Mouse (Mus musculus) urinary bladder, adult 2 months (tissue): ENCODE results near the gene 6430571L13Rik. TPM values are rescaled to one million over a fixed set of nuclear protein-coding genes. Genes with fewer than 3 reads are reported as not detected.

Experiments
- DNase-seq: peaks from one replicate; pipeline ENCODE4 v3.0.0; 2022; ENCODE audit warnings: low spot score
- polyA plus RNA-seq: library from polyadenylated mRNA; depleted of rRNA; stranded (reverse); fragments of >200 nt; gene quantifications from 2 replicates; pipeline ENCODE4 v1.2.3, GENCODE M21; 2012

The 6430571L13Rik gene
- polyA plus RNA-seq, 1 experiment: 1.9 TPM

DNA sequence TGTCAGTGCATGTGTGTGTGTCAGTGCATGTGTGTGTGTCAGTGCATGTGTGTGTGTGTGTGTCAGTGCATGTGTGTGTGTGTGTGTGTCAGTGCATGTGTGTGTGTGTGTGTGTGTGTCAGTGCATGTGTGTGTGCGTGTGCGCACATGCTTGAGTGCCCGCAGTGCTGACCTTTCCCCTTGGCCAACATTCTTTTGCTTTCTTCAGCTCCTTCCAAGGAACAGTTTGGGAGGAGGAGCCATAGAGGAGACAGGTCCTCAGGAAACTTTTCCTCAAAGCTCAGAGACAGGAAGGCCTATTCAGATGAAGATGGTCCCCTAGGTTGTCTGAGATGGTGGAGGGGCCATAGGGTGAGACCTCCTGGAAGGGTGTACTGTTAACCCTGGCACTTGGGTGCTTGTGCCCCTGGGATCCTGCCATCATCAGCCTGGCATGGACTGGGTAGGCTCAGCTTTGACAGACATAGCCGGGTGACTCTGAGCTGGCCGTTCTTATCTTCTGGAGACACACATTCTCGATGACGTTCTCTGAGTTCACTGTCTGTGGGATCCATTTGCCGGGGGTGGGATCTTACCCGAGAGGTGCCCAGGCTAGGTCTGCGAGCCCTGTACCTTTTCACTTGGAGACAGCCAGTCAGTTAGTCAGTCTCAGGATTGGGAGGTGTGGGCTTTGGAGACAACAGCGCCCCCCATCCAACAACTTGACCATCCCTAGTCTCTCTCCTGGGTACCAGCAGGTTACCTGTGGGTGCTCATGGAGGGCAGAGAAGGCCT is 33.1 kb upstream of the 6430571L13Rik start:
- DNase-seq: peak; percentile 37

DNA sequence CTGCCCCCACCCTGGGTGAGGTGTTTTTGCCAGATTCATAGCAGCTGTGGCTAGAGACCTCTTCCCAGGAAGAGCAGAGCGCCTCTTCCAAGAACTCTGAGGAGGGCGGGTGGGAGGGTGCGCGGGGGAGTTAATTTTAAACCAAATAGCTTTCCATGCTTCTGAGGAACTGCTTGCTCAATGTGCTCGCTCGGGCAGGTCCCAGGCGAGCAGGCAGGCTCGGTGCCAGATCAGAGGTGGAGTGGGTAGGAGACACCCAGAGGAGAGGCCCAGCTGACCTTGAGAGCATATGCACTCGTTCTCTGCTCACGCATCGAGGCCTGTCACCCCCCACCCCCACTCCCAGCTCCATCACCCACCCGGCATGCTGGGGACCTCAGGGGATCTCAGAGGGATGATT is 32.5 kb upstream of the 6430571L13Rik start:
- DNase-seq: peak; percentile 66

DNA sequence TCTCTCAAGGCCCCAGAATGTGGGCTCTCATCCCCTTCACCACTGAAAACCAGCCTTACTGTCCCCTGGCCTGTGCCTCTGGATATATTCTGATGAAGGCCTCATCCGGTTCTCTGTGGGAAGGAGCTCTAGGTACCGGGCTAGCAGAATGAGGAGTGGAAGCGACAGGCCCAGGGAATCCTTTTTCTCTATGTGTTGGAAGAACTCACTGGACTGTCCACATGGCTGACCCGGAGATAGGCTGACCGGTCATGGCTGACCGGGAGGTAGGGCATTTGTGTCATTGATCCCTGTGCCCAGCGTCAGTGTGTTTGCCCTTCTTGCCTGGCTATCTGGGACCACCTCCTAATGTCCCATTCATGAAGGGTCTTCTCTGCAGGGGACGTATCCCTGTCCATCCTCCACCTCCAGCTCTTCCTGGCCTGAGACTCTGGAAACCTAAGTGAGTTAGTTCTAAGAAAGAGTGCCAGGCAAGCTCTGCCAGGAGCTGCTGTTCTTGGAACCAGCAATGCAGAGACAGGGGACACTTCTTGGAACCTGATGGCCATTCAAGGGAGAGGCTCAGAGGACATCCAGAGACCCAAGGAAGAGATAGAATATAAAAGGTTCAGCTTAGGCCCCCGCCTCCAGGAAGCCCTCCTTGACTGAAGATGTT is 31.9 kb upstream of the 6430571L13Rik start:
- DNase-seq: peak; percentile 22

DNA sequence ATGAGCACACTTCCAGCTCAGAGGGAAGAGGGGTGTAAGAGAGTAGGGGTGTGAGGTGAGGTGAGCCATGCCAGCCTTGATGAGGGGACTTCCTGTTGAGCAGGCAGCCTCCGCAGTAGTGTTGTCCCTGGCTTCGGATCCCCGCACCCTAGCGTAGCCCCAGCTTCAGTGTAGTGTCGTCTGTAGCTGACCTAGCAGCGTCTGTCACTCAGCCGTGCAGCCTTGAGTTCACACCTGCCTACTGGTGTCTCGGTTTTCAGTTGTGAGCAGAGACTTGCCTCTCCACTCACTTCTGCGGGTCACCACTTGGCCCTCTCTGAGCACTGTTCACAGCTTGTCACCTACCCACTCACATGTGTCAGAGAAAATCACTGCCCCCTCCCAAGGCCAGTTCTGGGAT is 31.2 kb upstream of the 6430571L13Rik start:
- DNase-seq: no peak

DNA sequence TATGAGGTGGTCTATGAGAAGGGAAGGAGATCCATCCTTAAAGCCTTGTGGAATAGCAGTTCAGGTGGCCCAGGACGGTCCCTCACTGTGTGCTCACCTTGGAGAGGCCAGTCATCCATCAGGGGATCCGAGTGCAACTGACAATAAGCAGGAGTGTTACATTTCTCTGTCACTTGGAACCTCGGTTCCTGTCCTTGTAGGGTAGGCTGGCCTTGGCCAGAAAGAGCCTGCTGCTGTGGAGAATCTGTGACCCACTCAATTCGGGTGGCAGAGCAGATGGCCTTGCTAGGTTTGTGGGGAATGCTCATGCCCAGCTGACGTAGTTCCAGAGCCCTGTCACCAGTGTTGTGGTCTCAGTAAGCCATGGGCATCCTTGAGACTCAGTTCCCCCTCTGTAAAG is 30.8 kb upstream of the 6430571L13Rik start:
- no peak for DNase-seq

DNA sequence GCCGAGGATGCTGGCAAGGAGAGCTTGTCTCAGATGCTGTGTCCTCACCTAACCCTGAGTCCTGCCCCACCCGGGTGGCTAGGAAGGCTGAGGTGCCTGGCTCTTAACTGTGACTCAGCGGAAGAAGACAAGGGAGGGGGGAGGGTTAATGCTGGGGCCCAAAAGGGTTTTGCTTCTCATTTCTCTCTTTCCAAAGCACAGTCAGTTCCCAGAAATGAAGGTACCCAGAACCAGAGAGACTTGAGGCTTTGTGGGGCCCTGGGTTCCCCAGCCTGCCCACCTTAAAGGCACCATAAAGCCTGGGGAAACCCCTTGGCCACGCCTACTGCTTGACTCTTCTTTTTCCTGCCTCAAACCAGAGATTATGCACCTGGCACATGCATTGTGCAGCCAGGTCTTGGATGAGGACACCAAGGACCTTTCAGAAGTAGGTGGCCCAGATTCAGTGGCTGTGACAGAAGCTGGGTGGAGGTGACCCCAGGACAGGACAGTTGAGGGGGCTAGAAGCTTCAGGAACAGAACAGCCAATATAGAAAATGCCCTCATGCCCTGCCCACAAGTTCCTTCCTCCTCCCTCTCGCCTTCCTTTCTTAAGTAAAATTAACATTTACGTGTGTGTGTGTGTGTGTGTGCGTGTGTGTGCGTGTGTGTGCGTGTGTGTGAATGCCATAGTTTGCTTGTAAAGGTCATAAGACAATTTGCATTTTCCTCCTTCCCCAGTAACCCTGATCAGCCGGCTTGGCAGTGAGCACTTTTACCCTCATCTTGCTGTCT is 27.4 kb upstream of the 6430571L13Rik start:
- peak; percentile 29 for DNase-seq

DNA sequence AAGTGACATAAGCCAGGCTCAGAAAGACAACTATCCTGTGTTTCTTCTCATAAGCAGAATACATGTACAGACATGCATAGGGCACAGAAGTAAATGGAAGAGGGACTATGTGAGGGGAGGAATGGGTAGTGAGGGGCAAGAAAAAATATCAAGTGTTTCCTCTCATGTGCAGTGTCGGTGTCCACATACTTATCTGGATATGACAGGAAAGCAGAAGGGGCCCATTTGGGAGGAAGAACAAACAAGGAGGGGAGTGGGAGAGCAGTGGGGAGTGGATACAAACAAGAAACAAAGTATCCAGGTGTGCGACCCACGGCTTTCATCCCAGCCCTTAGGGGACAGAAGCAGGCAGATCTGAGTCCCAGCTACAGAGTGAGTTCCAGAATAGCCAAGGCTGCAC is 26.5 kb upstream of the 6430571L13Rik start:
- no peak for DNase-seq

DNA sequence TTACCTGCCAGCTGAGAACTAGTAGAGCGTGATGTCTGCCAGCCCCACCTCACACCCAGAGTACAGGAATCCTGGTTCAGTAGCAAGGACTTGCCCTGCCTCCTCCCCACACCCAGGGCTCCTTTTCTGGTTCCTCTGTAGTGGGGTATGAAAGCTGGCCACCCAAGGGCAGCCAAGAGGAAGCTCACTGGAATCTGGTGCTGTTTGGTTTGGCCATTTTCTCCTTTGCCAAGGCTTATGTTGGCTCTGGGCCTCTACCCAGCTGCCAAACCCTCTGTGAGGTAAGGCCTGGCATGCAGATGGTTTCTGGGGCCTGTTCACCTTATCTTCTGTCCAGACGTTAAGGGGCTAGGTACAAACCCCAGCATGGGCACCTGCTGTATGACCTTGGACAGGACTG is 24.6 kb upstream of the 6430571L13Rik start:
- no peak for DNase-seq

DNA sequence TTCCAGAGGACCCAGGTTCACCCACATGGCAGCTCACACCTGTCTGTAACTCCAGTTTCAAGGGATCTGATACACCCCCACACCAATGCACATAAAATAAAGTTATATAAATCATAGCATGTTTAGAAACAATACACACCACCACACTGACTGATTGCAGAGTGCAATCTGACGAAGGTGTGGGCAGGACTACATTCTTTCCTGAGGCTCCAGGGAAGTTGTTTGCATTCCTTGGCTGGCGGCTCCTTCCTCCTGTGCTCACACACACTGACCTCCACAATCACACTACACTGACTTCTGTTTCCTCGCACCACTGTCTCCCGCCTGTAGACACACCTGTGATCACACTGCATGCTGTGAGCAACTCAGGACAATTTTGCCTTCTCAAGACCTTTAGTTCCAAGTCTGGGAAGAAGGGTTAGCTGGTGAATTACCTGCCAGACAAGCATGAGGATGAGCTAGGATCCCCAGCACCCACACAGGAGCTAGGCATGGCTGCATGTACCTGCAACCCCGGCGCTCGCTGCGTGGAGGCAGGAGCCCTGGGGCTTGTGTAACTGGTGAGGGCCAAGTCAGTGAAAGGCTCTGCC is 17.8 kb upstream of the 6430571L13Rik start:
- no peak for DNase-seq

DNA sequence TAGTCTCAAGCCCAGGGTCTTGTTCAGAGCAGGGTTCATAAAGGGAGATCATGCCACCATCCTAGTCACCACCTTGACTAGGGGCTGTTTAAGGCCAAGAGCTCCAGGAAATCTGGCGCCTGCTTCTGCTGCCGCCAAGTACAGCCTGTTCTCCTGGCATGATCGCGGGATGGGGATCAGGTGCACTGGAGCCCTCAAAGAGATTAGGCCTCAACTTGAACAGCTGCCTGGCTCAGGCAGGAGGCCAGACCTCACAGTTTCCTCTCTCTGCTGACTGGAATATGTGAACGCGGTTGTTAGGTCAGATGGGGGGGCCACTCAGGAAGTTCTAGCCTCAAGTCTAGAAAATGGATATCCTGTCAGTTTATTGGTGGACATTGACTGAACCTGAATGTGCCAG is 16.8 kb upstream of the 6430571L13Rik start:
- no peak for DNase-seq

DNA sequence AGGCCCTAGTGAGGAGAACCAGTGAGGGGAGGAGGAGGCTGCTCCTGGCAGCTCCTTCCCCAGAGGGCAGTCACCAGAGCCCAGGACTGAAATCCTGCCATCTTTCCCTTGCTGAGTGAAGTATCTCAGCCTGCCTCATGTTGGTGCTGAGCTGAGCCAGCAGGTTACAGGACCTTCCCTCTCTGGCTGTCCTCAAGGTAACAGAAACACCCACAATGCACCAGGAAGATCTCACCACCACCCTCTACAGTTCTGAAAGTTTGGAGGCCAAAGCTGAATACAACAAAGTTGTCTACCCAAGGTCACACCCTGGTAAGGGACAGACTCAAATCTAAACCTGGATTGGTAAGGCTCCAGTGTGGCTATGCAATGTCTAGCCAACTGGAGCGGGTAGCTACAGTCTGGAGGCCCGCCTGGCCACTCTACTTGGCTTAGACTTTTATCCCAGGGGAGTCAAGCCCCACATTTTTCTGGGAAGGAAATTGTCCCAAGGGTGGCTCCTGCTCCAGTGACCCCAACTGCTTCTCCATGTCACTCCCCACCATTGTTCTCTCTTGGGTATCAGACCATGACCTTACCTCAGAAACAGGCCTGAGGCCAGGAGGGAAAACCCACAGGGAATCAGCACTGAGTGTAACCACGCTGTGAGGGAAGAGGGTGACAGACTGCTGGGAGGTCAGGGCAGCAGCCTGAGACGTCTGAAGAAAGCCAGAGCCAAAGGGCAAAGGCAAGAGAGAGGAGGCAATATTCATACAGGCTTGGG is 15.4 kb upstream of the 6430571L13Rik start:
- DNase-seq: no peak

DNA sequence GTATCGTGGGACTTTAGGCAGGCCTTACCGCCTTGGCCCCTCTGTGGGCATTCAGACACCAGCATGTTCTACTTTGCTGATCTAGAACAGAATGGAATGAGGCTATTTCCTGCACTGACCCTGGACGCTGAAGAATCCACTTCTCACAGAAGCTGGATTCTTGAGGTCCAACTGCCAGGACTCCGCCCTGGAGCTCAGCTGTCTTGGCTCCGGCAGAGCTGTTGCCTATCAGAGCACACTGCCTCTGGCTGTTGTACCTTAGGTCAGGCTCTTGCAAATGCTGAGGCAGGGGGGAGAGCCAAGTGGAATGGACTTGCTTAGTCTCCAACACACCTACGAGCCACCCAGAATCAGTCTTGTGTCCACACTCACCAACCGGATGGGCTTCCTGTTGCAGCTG is 14.5 kb upstream of the 6430571L13Rik start:
- no peak for DNase-seq

DNA sequence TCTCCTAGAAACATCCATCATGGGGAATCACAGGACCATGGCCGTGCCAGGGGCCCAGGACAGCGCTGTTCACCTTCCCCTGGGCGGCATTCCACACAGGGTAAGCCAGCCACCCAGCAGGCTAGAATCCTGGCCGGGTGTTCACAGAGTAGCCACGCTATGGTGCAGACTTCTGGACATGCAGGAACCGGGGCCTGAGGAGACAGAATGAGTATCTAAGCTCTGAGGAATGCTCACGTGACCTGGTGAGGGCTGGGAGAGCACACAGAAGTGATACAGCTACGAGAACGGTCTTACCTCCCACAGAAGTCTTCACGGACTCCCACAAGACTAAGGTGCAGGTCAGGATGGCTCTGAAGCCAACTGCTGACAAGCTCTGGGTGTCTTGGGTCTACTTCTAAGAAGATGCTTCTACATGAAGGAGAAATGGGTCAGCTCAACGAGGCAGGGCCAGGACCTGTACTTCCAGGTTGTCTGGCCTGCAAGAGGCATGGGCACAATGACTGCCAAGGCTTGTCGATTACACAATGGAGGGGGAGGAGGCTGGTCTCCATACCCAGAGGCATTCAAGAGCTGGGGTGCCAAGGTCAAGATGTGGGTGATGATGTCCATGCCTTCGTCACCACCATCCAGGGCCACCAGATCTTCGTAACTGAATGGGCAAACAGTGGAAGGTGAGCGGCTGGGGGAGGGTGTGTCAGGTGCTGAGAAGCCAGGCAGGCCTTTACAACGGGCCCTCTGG is 12.4 kb upstream of the 6430571L13Rik start:
- DNase-seq: no peak

DNA sequence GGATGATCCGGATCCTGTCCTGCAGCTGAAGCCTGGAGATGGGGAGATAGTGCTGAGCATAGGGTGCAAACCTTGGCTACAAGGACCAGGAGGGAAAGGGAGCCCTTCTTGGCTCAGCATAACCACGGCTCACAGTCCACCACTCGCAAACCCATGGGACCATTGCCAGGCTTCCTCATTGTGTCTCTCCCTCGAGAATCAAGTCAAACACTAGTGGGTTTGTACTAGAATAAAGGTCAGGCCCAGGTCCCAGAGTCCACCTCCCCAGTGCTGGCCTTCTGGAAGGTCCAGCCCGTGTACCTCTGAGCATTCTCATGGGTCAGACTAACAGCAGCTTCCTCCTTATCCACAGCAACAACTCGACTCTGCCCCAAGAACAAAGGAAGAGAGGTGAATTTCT is 9.6 kb upstream of the 6430571L13Rik start:
- no peak for DNase-seq

DNA sequence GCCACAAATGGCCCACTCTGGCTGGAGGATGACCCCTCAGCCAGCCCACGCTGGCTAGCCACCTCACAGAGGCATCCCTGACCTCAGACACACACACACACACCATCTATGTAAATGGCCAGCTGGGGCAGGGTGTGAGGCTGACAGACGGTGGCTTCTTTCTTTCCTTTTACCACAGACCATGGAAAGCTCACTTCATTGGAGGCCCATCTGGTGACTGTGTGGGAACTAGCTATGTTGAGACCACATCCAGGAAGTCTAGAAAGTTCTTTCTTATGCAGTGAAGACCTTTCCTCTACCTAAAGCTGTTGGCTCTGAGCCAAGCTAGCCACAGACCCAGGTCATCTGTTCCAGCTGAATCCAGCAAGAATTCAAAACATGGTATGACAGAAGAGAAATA is 6.7 kb upstream of the 6430571L13Rik start:
- DNase-seq: no peak

DNA sequence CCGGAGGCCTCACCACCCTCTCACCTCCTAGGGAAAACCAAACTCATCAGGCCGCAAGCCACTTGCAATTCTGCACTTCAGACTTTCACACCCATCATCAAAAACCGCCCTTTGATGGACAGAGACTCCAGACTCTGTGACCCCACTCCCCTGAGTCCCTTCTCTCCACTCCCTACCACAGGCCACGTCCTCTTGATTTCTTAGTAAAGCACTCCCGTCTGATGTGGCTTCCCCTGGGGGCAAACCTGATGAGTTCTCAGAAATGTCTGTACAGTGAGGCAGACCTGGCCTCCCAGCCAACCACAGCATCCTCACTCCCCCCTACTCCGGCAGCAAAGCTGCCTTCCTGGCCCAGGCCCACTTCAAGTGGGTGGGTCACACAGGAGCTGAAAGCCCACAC is 6.0 kb upstream of the 6430571L13Rik start:
- no peak for DNase-seq

DNA sequence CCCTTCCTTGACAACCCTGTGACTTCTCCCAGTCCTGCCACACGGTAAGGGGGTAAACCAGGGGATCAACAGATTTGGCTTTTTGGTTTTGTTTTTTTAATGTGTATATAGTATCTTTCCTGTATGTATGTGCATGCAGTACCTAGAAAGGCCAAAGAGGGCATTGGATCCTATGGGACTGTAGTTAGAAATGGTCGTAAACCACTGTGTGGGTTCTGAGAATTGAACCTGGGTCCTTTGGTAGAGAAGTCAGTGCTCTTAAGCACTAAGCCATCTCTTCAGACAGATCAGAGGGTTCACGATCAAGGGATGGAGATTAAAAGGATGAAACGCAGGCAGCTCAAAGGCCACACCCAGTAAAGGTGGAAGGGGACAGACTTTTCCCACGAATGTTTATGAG is 5.4 kb upstream of the 6430571L13Rik start:
- DNase-seq: no peak

DNA sequence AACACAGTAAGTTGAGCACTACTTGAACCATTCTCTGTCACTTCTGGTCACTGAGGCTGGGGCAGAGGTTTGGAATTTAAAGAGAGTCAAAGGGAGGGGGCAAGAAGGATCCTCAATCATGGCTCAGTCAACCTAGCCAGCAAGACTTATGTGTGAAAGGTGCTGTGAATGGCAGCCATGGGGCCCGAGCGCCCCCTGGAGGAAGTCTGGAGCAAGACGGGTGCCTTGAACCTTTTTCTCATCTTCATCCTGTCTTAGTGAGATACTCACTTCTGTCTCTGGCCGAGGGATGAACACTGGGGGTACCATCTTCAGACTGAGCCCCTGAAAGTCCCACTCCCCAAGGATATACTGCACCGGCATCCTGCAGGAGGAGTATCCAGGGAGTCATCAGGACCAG is 4.5 kb upstream of the 6430571L13Rik start:
- peak; percentile 72 for DNase-seq

DNA sequence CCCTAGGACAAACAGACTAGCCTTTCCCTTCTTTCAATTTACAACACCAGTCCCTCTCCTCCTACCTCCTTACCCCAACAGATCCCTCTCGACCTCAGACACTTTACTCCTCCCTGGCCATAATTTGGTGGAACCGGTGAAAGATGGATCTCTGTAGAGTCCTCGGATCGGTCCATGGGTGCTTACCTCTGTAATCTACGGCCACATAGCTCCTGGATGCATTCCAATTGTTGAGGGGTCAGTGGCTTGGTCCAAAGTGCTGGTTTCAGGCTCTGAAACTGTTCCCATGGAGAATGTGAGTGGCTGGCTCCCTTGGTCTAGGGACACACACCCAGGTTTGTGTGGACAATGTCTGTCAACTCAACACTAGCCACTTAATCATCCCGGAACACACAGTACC is 4.0 kb upstream of the 6430571L13Rik start:
- no peak for DNase-seq

DNA sequence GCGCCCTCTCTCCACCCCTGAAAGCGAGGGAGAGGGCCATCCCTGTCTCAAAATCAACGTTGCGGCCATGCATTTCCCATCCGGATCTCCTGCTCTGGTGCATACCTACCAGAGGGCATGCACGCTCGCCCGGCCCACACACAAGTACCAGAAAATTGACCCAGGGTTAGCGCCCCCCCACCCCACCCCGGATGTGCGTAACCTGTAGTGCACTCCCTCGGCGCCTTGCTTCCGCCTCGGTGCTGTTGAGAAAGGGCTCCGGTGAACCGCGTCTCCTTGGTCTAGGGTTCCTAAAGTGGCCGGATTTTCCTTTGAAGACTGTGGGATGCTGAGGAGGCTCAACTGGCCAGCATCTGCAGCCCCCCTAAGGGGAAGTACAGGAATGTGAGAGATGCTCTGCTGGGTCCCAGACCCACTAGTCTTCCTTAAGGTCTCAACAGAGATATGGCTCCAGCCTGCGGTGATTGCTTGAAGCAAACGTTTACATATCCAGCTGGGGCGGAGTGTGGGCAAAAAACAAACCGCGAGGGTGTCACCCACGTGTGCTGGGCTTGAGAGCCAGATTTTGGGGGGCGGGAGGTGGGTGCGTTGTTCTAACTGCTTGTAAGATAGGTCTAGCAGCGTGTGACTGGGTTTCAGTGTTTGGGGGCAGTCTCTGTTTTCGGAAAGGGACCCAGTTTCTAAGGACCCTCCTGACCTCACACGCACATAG is 2.1 kb upstream of the 6430571L13Rik start, which contains the start of gene Hemk1:
TSS of gene Hemk1 (minus strand) at position 179 of the 712 bp plus-strand sequence.
- DNase-seq: peak; percentile 61
